Mouse (Mus musculus): ENCODE measurements at regions not wholly inside any gene's neighbourhood (a gene's known extent, or its start where the extent isn't known, plus 50 kb on each side); places are given as distances from the start of the nearest gene placed in this dataset.
A peak's percentile ranks its signal among the peaks of the same experiment; 100 is the strongest.
"Not testable (repeated sequence)": the region's sequence is repeated elsewhere in the genome, so short reads cannot be mapped to it uniquely, and the experiment has no call there.

- DNase-seq, result no peak
Measured at GRCm38 (mm10) chr15:52406156-52406885, 1478.4 kb upstream of the Gm7489 start.

DNA sequence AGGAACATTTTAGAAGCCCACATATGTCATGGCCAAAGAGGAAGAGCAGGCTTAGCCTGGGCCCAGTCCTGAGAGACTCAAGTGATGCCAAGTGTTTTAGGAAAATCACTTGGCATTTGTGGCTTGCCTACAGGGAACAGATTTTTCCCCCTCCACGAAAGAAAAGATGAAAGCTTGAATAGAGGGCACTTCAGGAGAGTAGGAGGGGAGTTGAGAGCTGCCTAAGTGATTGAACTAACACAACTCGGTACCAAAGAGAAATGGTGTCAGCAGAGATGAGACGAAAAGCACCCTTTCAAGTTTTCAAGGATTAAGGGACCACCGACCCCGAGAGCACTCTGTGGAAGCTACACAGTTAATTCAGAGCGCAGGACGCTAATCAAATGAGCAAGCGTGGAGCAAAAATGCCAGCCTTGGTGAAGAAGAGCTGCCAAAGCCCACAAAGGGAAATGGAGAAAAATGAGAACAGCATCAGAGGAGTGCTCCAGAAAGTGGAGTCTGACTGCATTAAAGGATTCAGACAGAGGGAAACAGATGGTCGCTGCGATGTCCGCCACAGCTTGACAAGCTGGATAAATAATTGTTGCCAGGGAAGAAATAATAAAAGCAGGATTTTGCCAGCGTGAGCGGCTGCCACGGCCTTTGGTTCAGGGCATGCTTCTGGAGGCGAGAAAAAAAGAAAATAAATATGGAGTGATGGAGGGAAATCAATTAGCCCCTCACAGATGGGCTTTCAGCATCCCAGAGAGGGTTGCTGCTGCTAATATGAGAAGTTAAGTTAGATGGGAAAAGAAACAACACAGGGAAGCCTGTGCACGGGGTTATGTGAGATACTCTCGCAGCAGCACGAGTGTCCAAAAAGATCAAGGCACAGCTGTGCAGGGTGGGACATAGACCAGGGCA lies 1471.6 kb upstream of the Gm7489 start:
- DNase-seq, result peak; percentile 13

GRCm38 (mm10) chr15:52425976-52426375 lies 1458.7 kb upstream of the Gm7489 start:
- no peak for DNase-seq

DNA sequence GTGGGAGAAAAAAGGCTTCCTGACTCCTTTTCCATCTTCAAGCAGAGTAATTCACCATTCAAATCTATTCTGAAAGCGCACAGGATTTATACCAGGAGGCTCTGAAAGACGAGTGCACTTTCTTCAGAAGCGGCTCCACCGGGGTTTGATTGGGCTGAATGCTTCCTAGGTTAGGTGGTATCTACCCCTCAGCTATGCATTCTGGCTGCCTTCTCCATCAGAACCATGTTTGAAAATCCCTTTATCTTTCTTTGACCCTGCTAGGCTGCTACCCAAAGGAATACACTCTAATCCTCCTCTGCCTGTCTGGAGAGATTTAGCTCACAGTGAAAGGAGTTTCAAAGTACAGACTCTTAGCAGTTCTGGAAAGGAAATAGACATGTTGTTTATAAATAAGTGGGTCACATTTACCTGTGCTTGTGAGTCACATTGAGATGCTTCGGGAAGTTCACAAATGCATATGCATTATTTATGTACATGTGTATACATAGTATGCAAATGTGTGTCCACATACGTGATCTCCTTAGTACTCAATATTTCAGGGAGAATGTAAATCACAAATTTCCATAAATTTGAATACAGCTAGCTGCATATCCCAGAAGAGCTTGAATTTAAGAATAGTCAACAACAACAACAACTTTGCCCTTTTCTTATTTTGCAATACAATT lies 1454.1 kb upstream of the Gm7489 start:
- no peak for DNase-seq

GRCm38 (mm10) chr15:52433639-52434038 lies 1451.1 kb upstream of the Gm7489 start:
- DNase-seq, result no peak

GRCm38 (mm10) chr15:52438403-52438802 lies 1446.3 kb upstream of the Gm7489 start:
- no peak for DNase-seq

DNA sequence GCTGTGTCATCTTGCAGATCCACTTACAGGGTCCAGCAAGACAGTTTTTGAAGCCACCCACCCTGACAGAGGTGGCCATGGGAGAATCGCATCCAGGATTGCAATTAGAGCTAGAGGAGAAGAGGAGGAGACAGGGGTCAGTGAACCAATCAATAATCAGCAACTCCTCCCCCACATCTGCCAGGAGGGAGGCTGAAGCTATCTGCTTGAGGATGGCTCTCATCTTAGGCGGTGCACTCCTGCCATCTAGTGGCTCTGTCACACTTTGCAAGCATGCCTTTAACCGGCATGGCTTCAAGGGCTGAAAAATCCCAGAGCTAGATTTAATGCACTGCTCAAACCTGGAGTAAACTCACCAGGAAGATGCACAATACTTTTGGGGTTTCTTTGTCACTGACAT lies 1425.9 kb upstream of the Gm7489 start:
- peak; percentile 84 for DNase-seq

DNA sequence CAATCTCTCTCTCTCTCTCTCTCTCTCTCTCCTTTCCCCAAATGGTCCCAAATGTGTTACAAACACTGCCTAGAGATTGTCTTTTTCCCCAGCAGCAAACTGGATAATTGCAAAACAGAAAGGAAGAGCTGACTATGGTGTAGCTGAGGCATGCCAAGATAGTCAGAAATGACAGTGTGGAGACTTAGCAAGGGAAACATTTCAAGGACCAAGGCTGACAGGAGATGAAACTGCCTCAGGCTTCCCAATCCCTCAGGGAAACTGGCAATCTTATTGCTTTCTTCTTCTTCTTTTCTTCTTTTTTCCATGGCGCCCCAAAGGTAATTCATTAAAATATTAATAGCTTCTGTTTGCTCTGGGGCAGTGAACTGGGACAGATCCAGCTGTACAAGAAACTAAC lies 1425.4 kb upstream of the Gm7489 start:
- no peak for DNase-seq

- DNase-seq, result no peak
Measured at GRCm38 (mm10) chr15:52464226-52465138, 1420.2 kb upstream of the Gm7489 start.

- DNase-seq, result not testable (repeated sequence)
Measured at GRCm38 (mm10) chr15:52478124-52478523, 1406.6 kb upstream of the Gm7489 start.

DNA sequence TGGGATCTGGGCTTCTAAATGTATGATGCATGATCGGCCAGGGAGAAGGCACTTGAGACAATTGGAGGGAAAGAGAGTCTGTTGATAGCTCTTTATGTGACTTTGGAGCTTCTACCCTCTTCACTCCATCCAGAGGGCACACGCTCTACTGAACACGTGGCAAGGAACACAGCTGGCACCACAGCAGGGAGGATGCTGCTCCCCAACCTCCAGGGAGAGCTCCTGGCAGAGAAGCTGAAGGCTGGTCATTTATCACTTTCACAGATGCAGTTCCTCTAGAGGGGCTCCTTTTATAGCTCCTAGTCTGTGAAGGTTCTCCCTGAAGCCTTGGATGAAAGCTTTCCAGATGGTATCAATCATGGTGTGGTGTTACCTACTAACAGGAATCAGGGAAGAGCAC lies 1403.9 kb upstream of the Gm7489 start:
- DNase-seq, result no peak

DNA sequence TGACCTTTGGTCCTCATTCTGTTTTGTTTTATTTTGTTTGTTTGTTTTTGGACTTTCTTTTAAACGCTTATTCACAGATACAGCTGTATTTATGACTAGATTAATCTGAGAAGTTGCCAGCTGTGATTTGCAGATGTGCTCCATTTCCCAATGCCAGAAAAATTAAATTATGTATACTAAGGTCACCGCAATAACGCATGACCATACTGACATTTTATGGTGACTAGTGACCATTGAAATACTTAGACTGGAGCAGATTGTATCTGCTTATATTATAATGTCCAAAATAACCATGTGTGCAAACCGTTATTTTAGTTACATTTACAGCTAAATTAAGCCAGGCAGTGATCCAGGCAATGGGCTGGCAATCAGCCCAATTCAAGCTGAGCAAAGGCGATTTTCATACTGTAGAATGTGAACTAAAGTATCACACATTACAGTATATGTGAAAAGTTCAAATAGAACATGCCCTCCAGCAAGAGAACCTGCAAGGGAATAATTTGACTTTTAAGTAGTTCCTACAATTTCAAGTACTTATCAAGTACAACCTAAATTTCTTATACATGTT lies 1401.0 kb upstream of the Gm7489 start:
- DNase-seq, result no peak

- DNase-seq, result no peak
Measured at GRCm38 (mm10) chr15:52484276-52484675, 1400.4 kb upstream of the Gm7489 start.

GRCm38 (mm10) chr15:52505278-52505831 lies 1379.4 kb upstream of the Gm7489 start:
- DNase-seq, result no peak

DNA sequence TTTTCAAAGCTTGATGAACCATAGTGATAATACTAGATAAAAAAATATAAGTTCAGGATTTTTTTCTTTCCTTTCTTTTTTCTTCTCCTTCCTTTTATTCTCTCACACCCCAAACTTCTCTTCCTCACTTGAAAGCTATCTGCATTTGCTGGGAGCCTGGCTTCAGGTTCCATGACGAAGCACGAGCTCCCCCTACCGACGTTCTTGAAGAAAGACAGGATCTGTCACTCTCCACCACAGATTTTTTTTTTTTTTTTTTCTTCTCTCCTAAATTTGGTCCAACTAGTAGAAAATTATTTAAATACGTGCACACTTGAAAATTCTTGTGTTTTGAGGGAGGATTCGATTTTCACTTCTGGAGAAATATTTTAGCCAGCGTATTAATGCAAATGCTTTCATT lies 1377.8 kb upstream of the Gm7489 start:
- peak; percentile 81 for DNase-seq

DNA sequence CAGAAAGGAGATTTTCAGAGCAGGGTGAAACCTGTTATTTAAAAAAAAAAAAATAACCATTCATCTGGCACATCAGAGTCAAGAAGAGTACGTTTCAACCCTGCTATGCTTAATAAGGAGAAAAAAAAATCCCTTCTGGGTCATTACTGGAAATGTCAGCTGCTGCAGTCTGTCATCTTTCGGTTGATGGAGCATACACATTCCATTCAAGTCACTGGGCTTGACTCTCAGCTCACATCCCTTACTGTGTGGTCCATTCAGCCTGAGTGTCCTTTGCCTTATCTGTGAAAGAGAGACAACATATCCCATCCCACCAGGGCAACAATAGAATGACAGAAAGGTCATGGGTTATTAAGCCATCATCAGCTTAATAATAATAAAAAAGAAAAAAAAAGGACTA lies 1376.1 kb upstream of the Gm7489 start:
- DNase-seq, result no peak

- no peak for DNase-seq
Measured at GRCm38 (mm10) chr15:52510137-52510536, 1374.6 kb upstream of the Gm7489 start.

DNA sequence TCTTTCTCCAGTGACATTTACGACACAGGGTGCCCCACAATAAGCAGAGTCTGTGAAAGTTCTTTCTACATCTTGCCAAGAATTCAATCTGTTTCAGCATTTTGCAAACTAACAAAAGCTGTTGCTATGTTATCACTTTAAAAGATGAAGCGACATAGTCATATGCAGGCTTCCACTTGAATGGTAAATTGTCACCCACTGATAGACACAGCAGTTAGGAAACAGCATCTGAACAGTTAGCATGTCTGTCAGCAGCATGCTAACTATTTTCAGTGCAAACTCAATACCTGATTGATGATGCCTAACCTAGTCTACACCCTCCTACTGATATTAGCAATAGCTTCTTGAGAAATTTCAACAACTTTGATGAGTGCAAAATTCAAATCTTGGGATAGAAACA lies 1348.1 kb upstream of the Gm7489 start:
- DNase-seq, result no peak

- no peak for DNase-seq
Measured at GRCm38 (mm10) chr15:52558682-52559081, 1326.0 kb upstream of the Gm7489 start.

- DNase-seq, result no peak
Measured at GRCm38 (mm10) chr15:52564078-52564477, 1320.6 kb upstream of the Gm7489 start.

- DNase-seq, result peak; percentile 3
Measured at GRCm38 (mm10) chr15:52565449-52565851, 1319.3 kb upstream of the Gm7489 start.

DNA sequence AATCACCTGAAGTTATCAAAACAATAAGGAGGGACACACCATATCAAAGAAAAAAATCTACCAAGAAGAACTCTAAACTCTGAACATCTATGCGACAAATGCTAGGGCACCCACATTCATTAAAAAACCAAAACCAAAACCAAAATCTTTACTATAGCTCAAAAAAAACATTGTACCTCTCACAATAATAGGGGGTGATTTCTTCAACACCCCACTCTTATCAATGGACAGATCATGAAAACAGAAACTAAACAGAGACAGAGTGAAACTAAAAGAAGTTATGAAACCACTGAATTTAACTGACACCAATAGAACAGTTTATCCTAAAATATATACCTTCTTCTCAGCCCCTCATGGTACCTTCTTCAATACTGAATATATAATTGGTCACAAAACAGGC lies 1314.5 kb upstream of the Gm7489 start:
- no peak for DNase-seq
